Mouse (Mus musculus) left cerebral cortex, postnatal 25 days (tissue): ENCODE data around the gene Paqr5. TPM values are rescaled to one million over a fixed set of nuclear protein-coding genes. Genes with fewer than 3 reads are reported as not detected.

Experiments used
- DNase-seq, 2 experiments: peaks; one replicate each; pipeline ENCODE4 v3.0.0; 2022; ENCODE audit warnings: low spot score in 2 of 2, mixed read lengths in 1 of 2
- intact Hi-C: fragments of 180-260 bp; cut with DNase I; formaldehyde crosslinking; loops from one replicate; pipeline ENCODE4 v1.15.1; 2025
- total RNA-seq, 2 experiments: library from RNA; stranded (reverse); gene quantifications; 2 replicates each; pipeline ENCODE4 v1.2.3; 2021

The Paqr5 gene
- 1 to 10 TPM; 3.9 to 5.0 TPM for total RNA-seq

- intact Hi-C loops: no loop called here
These were observed at the start of gene Paqr5 for GRCm38 (mm10) chr9:62026600-62026999. Gene Paqr5 (minus strand): TSS chr9:62026856.

DNA sequence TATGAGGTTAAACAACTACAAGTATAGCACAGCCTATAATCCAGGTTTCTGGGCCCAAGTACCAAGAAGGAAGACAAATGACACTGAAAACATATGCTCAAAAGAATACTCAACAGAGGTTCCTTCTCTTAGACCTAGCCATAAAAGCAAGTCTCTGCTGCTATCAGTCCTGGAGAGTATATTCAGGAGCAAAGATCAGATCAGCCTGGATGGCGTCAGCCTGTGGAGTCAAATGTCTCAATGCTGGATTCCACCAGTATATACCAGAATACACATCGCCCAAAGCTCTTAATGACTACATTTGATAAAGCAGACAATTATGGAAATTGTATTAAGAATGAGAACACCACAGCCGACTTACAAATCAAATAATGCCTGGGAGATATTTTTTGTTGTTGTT is 35.6 kb upstream of the Paqr5 start:
- no peak for DNase-seq

More at GRCm38 (mm10) chr9:62026600-62026999, at the start of gene Paqr5:
- no peak for DNase-seq

GRCm38 (mm10) chr9:62060431-62060830 is 33.8 kb upstream of the Paqr5 start:
- no peak for DNase-seq

More for the DNA sequence above, 35.6 kb upstream of the Paqr5 start:
- intact Hi-C loops: no loop called here

DNA sequence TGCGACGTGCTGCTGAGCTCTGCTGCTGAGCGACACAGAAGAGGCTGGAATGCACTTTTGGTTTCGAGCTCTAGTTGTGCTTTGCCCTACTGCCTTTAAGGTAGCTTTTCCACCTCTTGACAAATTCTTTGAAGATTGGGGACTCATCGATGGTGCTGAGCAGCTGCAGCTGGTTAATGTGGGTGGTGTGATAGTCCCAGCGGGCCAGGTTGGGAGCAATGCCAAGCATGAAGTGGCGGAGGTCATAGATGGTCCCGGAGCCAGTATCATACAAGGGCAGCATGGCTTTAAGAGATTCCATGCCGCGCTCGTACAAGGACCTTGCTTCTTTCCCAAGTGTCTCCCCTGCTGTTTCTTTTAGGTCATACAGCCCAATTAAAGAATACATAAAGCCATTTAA is 33.3 kb upstream of the Paqr5 start:
- DNase-seq: no peak
- intact Hi-C loops: no loop called here

More at GRCm38 (mm10) chr9:62060431-62060830, 33.8 kb upstream of the Paqr5 start:
- intact Hi-C loops: no loop called here

GRCm38 (mm10) chr9:62057881-62058506 is 31.3 kb upstream of the Paqr5 start:
- DNase-seq: no peak
- intact Hi-C loops: no loop called here

- no peak for DNase-seq
- intact Hi-C loops: no loop called here
These were observed 29.6 kb upstream of the Paqr5 start for GRCm38 (mm10) chr9:62056206-62056605.

GRCm38 (mm10) chr9:62050801-62051200 is 24.1 kb upstream of the Paqr5 start:
- intact Hi-C loops: loop anchor here (1.0 kb wide), 1 partner anchor 86 kb away; no protein-coding TSS in a partner anchor
- peak; percentile 38 to 66 for DNase-seq

GRCm38 (mm10) chr9:62049166-62049565 is 22.5 kb upstream of the Paqr5 start:
- intact Hi-C loops: no loop called here
- no peak for DNase-seq

GRCm38 (mm10) chr9:62042167-62042566 is 15.5 kb upstream of the Paqr5 start:
- intact Hi-C loops: loop anchor here (5.0 kb wide), 2 partner anchors 80 to 95 kb away; partner anchors contain the start of genes Glce and Kif23
- no peak for DNase-seq

GRCm38 (mm10) chr9:62040008-62040608 is 13.5 kb upstream of the Paqr5 start:
- DNase-seq: peak; percentile 86 to 89
- intact Hi-C loops: loop anchor here (1.0 to 5.0 kb wide), 3 partner anchors 82 to 204 kb away; partner anchors contain the start of genes Glce and Kif23

GRCm38 (mm10) chr9:62035806-62036205 is 9.2 kb upstream of the Paqr5 start:
- no peak for DNase-seq
- intact Hi-C loops: no loop called here

DNA sequence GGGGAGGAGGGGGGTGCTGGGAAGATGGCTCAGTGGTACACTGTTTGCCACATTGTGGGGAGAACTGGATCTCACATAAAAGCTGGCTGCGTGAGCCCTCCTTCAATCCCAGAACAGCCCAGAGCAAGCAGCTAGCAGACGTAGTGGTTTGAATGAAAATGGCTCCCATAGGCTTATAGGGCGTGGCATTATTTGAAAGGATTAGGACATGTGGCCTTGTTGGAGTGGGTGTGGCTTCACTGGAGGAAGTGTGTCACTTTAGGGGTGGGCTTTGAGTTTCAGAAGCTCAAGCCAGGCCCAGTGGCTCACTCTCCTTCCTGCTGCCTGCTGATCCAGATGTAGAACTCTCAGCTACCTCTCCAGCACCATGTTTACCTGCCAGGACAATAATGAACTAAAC is 5.5 kb upstream of the Paqr5 start:
- intact Hi-C loops: no loop called here
- DNase-seq: no peak

DNA sequence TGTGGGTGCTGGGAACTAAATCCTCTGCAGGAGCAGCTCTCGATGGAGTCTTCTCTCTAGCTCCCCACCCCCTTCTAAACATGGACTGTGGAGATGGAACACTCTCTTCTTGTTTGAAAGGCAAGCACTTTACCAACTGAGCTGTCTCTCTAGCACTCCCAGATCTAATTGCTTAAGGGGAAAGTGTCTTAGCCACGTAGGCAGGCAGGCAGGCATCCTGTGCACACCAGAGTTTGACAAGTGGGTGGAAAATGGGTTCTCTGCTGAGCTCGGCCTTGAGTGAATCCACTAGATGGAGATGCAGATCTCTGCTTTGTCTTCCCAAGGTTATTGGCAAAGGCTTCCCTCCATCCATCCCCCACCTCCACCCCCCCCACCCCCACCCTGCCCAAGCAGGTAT is 1.4 kb upstream of the Paqr5 start:
- intact Hi-C loops: no loop called here
- peak in 1 of 2 experiments; percentile 21 for DNase-seq

DNA sequence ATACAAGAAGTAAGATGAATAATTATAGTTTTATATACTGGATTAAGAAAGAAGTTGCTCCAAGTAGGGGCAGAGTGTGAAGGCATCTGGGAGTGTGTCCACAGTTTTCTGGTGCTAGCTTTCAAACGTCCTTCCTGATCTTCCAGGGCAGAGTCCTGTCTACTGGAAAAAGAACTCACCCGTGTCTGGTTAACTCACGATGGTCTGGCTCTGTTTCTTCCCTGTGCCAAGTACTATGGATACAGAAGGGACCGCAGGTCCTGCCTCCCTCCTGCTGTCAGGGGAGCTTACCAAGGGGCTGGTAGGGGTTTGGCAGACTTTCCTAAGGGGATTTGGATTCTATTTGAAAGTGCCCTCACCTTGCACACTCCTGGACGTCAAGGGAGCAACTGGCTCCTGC is 1.6 kb downstream of the Paqr5 start:
- intact Hi-C loops: no loop called here
- no peak for DNase-seq

GRCm38 (mm10) chr9:62023879-62024278 is 2.8 kb downstream of the Paqr5 start:
- intact Hi-C loops: no loop called here
- no peak for DNase-seq

DNA sequence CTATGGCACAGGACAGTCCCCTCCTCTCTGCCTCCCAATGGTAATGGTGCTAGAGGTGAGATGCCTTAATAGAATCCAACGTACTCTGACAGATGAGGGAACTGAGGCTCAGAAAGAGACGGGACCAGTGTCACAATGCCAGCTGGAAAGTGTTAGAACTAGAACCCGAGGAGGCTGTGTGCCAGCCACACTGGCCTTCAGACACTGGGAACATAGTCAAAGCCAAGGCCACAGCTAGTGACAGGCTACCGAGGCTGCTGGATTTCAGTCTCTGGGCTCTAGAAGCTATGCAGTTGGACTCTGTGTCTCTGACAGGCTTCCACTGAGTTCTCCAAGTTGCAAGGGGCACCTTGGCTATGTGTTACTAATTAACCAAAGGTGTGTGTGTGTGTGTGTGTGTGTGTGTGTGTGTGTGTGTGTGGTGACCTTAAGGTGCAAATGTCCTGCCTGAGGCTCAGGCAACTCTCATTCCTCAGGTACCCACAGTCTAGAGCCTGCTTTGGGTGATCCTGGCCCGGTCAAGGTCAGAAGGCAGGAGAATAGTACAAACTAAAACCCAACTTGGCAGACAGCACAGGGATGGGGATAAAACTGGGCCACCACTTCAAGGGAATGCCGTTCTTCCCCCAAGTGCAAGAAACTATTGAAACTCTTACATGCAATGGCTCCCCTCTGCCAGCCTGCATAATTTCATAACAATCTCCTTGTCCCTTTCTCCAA is 3.5 kb downstream of the Paqr5 start:
- DNase-seq: no peak
- intact Hi-C loops: no loop called here

- DNase-seq: no peak
- intact Hi-C loops: no loop called here
These were observed 5.0 kb downstream of the Paqr5 start for GRCm38 (mm10) chr9:62021583-62022120.

DNA sequence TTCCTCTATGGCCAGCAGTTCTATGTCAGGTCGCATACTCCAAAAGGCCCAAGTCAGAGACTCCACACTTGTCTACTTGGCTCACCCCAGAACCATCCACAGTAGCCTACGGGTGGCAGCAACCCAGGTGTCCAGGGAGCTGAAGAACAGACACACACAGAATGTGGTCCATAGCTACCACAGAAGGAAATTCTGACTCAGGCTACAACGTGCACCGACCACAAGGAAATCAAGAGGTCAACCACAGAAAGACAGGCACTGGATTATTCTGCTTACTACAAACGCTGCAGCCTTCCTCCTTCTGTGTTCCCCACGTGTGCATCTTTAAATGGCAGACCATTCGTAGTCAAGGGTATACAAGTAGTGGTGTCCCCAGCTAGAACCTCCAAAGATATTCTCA is 6.4 kb downstream of the Paqr5 start:
- no peak for DNase-seq
- intact Hi-C loops: no loop called here

GRCm38 (mm10) chr9:62018229-62019093 is 8.2 kb downstream of the Paqr5 start:
- DNase-seq: no peak
- intact Hi-C loops: no loop called here
